Mouse (Mus musculus) small intestine, adult 2 months (tissue): ENCODE data around the gene Rtkn.

Experiments used
- CTCF ChIP-seq: fragments of 200-500 bp; IDR thresholded peaks from 2 replicates; pipeline ENCODE4 v1.5.1; 2012; ENCODE audit warnings: low read depth, mild to moderate bottlenecking, control low read depth, inconsistent platforms, low read length, moderate library complexity, mixed read lengths; ENCODE audit not compliant: insufficient replicate concordance, insufficient read length; ENCODE audit errors: extremely low read depth
- POLR2A ChIP-seq: fragments of 200-500 bp; IDR thresholded peaks from 2 replicates; pipeline ENCODE4 v1.6.1; 2012; ENCODE audit warnings: low read depth, mild to moderate bottlenecking, control low read depth, inconsistent platforms, low read length, moderate library complexity

- TF ChIP-seq POLR2A: no peak
- TF ChIP-seq CTCF: no peak
Observed at GRCm38 (mm10) chr6:83161442-83161841, 26.2 kb downstream of the Rtkn start.
